Mouse (Mus musculus) lung, adult 2 months (tissue): ENCODE measurements at regions not wholly inside any gene's neighbourhood (a gene's known extent, or its start where the extent isn't known, plus 50 kb on each side); places are given as distances from the start of the nearest gene placed in this dataset.

Experiments
- DNase-seq: peaks from one replicate; pipeline ENCODE4 v3.0.0; 2022
- H3K4me1 ChIP-seq: fragments of 200-500 bp; 2 replicates; pipeline ENCODE4 v1.6.1; 2011; ENCODE audit warnings: low read length; ENCODE audit not compliant: control insufficient read depth, insufficient read depth
- H3K4me3 ChIP-seq: fragments of 200-500 bp; replicated peaks from 2 replicates; pipeline ENCODE3; 2011; ENCODE audit warnings: low read depth, mild to moderate bottlenecking, control low read depth, low read length; ENCODE audit errors: extremely low read depth
- CTCF ChIP-seq: fragments of 200-500 bp; IDR thresholded peaks from 2 replicates; pipeline ENCODE4 v1.5.1; 2011; ENCODE audit warnings: mild to moderate bottlenecking, low read length, control low read depth; ENCODE audit not compliant: insufficient read depth
- POLR2A ChIP-seq: fragments of 200-500 bp; IDR thresholded peaks from 2 replicates; pipeline ENCODE4 v1.6.1; 2011; ENCODE audit warnings: low read depth, mild to moderate bottlenecking, control low read depth, low read length, borderline replicate concordance; ENCODE audit errors: extremely low read depth
- WGBS: fragments of 180-500 bp; shearing (Covaris S2); methylation state at CpG from one replicate; pipeline ENCODE4 v1.1.7; 2018; 5-methylcytosine and 5-hydroxymethylcytosine counted together

DNA sequence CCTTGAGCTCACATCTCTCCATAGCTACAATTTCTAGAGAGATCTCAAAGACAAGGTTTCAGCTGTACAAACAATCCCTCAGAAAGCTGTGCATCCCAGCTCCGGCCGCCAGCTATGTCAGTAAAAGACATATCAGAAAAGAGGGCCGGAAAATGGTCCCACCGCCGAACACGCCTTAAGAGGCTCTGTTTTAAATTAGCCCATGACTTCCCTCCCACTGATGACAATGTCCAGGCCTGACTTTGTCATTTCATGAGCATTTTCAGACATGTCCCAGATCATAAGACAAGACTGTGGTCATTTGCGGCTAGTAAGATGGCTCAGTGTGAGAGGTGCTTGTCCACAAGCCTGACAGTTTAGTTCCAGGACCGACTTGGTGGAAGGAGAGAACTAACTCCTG, 78.0 kb upstream of the Mgme1 start:
- DNase-seq, result no peak
- no peak for TF ChIP-seq POLR2A
- TF ChIP-seq CTCF, result no peak
- Histone ChIP-seq H3K4me3 (no peak overlapping the region), H3K4me1 (no peaks in the 10 kb centered on the region)
- WGBS, result 94% methylated on average over 8 of the region's 8 CpGs

DNA sequence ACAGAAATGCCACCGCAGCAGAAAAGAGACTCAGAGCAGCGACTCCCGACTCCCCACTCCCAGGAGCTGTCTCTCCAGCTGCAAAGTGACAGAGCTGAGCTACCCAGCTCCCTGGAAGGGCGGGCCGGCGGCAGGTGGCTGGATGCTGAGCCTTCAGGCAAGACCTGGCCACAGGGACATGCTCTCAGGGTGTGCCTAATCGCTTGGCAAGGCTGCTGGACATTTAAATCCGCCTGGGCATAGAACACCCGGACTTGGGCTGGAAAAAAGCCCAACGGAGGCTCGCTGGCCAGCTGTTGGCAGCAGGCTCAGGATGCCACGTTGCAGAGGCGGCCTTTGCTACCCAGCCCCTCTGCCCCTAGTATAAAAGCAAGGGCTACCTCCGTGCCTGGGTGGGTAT, 74.6 kb upstream of the Mgme1 start:
- TF ChIP-seq POLR2A (no peak), CTCF (no peak)
- H3K4me3 ChIP-seq, result no peak overlapping the region
- H3K4me1 ChIP-seq, result no peaks in the 10 kb centered on the region
- no peak for DNase-seq
- WGBS, result 65% methylated on average over 14 of the region's 14 CpGs

GRCm38 (mm10) chr2:144197139-144197538, 73.3 kb upstream of the Mgme1 start:
- DNase-seq, result no peak
- Histone ChIP-seq H3K4me1 (no peaks in the 10 kb centered on the region), H3K4me3 (no peak overlapping the region)
- 71% methylated on average over 2 of the region's 2 CpGs for WGBS
- peak; percentile 34; the same call in 1 of the 2 replicates for TF ChIP-seq CTCF
- no peak for TF ChIP-seq POLR2A

DNA sequence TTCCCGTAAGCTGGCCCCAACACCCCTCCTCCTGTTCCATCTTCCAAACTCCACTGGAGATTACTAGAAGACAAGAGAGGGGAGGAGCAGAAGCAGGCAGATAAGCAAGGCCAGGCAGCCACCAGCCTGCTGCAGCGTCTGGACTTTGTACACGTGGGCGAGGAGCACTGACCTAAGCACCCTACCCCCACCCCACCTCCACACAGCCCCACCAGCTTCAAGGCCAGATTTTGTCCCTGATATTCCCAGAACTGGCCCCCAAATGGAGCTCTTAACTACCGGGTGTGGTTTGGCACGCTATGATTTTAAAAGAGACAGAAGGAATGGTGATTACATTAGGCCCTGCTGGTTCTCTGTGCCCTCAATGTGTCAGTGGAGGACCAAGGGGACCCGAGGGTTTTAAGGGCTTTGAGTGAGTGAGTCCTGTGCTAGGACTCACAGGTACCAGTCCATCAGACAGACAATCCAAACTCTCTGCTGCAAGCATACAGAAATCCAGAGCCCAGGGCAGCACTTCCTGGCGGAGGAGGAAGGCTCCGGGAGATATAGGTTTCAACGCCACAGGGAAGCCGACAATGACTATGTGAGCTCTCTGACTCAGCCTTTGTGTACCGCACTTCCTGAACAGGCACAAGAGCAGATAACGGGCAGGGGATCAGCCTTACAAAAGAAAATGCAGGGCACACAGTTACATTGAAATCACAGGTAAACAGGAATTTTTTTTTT, 72.0 kb upstream of the Mgme1 start:
- DNase-seq, result no peak
- no peak overlapping the region for H3K4me3 ChIP-seq
- no peaks in the 10 kb centered on the region for H3K4me1 ChIP-seq
- no peak for TF ChIP-seq POLR2A
- WGBS, result 32% methylated on average over 13 of the region's 13 CpGs
